Mouse (Mus musculus) forebrain, embryonic 10.5 days (tissue): ENCODE measurements around the gene 1810062G17Rik. TPM values are rescaled to one million over a fixed set of nuclear protein-coding genes. Genes with fewer than 3 reads are reported as not detected.

Experiments used
- DNase-seq: peaks from one replicate; pipeline ENCODE4 v3.0.0-alpha.2; 2017; ENCODE audit warnings: low spot score; ENCODE audit errors: extremely low spot score
- H3K27ac ChIP-seq: fragments of 300-500 bp; sonication (generic); 2 replicates; pipeline ENCODE4 v1.5.1; 2016; ENCODE audit warnings: mild to moderate bottlenecking
- H3K27me3 ChIP-seq: fragments of 300-500 bp; sonication (generic); 2 replicates; pipeline ENCODE4 v1.6.1; 2016; ENCODE audit warnings: mild to moderate bottlenecking; ENCODE audit not compliant: poor library complexity, severe bottlenecking
- H3K36me3 ChIP-seq: fragments of 300-500 bp; sonication (generic); replicated peaks from 2 replicates; pipeline ENCODE4 v1.6.1; 2016; ENCODE audit warnings: mild to moderate bottlenecking, moderate library complexity
- H3K4me1 ChIP-seq: fragments of 300-500 bp; sonication (generic); 2 replicates; pipeline ENCODE4 v1.6.1; 2016
- H3K4me3 ChIP-seq: fragments of 300-500 bp; sonication (generic); 2 replicates; pipeline ENCODE4 v1.5.1; 2016; ENCODE audit warnings: mild to moderate bottlenecking, moderate library complexity
- H3K9me3 ChIP-seq: fragments of 300-500 bp; sonication (generic); 2 replicates; pipeline ENCODE4 v1.6.1; 2016; ENCODE audit warnings: mild to moderate bottlenecking, moderate library complexity
- WGBS: fragments of 180-500 bp; shearing (Covaris S2); methylation state at CpG from one replicate; pipeline ENCODE4 v1.1.7; 2016; 5-methylcytosine and 5-hydroxymethylcytosine counted together
- polyA plus RNA-seq: library from polyadenylated mRNA; unstranded; fragments of >200 nt; fragmentation: Nextera tagmentation; extraction: Ambion mirVana; gene quantifications from 2 replicates; pipeline ENCODE4 v1.2.1, GENCODE M21; 2016

The 1810062G17Rik gene
- polyA plus RNA-seq, 1 experiment from 2014 or later, result 1.2 TPM

DNA sequence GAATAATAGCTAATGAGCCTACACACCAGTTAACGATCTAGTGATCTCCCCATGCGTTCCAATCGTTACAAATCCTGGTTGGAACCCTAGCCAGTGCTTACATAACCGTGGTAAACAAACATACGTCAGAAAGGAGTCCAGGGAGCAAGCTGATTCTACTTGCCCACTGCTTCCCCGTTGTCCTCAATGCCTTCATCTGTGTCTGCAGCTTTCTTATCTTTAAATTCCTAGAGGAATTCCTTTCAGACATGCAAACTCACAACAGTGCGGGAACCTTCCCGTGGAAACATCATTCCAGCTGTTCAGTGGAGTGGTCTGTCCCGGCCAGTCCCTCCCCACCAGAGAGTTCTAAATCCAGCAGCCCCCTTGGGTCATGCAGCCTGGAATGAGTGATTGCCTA lies 7.2 kb downstream of the 1810062G17Rik start:
- 51% methylated on average over 9 of the region's 9 CpGs for WGBS
- no peaks in the 10 kb centered on the region for H3K9me3 ChIP-seq

DNA sequence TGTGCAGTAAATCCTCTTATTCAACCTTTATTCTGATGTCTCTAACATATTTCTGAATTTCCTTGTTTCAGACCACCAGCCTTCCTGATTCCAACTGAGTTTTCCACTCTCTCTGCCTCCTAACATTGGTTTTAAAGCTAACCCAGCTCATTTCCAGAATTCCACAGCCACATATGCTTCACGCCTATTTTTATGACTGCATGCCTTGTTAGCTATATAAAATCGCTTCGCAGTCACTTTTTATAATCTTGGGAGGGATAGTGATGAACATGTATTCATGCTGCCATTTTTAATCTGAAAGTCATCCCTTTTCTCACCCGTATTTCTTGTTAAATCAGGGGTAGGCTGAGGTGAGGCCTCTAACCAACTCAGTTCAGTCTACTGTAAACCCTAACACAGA lies 8.6 kb downstream of the 1810062G17Rik start:
- no peaks in the 10 kb centered on the region for H3K36me3 ChIP-seq
- H3K27me3 ChIP-seq, result no peaks in the 10 kb centered on the region
- no peak overlapping the region for H3K27ac ChIP-seq
- DNase-seq, result no peak
- H3K9me3 ChIP-seq, result no peaks in the 10 kb centered on the region
- no peak overlapping the region for H3K4me3 ChIP-seq
- H3K4me1 ChIP-seq, result peaks cover 43% of the 10 kb centered on the region
- 91% methylated on average over 4 of the region's 4 CpGs for WGBS

More for the DNA sequence above, 7.2 kb downstream of the 1810062G17Rik start:
- Histone ChIP-seq H3K4me3 (no peak overlapping the region), H3K4me1 (peaks cover 54% of the 10 kb centered on the region), H3K27ac (peak overlapping the region; percentile 89), H3K36me3 (no peaks in the 10 kb centered on the region), H3K27me3 (no peaks in the 10 kb centered on the region)
- DNase-seq, result no peak

DNA sequence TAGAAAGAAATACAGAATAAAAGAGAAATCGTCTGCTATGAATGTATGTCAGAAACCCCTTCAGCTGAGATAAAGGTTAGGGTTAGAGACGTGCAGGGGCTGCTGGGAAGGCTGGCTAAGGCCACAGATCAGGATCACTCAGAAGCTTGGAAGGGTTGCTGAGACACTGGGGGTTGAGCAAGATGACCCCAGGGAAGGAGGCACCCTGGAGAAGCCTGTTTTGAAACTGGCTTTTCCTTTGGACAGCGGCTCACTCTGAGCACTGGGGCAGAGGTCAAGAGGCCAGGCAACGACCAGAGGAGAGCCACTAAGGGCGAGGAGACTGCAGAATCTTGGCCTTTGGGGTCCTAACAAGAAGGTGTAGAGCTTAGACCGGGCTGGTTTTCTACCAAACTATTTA lies 10.4 kb downstream of the 1810062G17Rik start:
- no peak overlapping the region for H3K27ac ChIP-seq
- no peak overlapping the region for H3K4me3 ChIP-seq
- DNase-seq, result no peak
- peaks cover 26% of the 10 kb centered on the region for H3K4me1 ChIP-seq
- H3K36me3 ChIP-seq, result no peaks in the 10 kb centered on the region
- WGBS, result 57% methylated on average over 6 of the region's 6 CpGs
- no peaks in the 10 kb centered on the region for H3K9me3 ChIP-seq
- H3K27me3 ChIP-seq, result no peaks in the 10 kb centered on the region

DNA sequence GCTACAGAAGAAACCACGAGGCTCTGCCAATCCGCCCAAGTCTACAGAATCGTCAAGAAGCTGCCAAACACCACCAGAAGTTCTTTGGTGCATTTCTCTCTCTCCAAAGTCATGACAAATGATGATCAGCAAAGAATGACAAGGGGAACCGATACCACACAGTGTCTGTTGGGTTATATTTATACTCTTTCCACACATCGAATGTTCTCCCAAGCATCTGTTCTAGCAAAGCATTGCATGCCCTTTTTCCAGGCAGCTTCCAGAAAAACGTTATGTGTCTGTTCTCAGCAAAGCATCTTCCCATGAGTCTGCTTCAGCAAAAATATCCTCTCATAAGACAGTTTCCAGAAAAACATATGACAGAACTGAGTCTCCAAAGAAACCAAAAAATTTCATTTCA lies 11.1 kb downstream of the 1810062G17Rik start:
- WGBS, result 91% methylated on average over 6 of the region's 6 CpGs
- Histone ChIP-seq H3K9me3 (no peaks in the 10 kb centered on the region), H3K36me3 (no peaks in the 10 kb centered on the region), H3K4me1 (peaks cover 19% of the 10 kb centered on the region), H3K27me3 (no peaks in the 10 kb centered on the region), H3K4me3 (no peak overlapping the region), H3K27ac (no peak overlapping the region)
- DNase-seq, result no peak

DNA sequence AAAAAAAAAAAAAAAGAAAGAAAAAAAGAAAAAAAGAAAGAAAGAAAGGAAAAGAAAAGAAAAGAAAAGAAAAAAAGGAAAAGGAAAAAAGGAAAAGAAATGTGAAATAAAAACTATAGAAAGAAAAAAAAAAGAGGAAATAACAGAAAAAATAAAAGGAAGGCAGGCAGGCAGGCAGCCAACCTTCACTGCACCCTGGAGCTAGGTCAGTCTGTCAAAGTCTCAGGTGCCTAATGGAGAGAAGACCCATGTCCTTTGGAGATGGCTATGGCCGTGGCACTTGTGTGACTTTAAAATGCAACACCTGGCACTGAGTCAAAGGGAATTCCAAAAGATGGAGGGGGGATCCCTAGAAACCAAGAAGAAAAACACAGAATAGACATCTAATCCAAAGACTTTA lies 12.6 kb downstream of the 1810062G17Rik start:
- no peak overlapping the region for H3K4me3 ChIP-seq
- no peaks in the 10 kb centered on the region for H3K36me3 ChIP-seq
- no peaks in the 10 kb centered on the region for H3K9me3 ChIP-seq
- H3K27ac ChIP-seq, result no peak overlapping the region
- 72% methylated on average over 1 of the region's 1 CpGs for WGBS
- H3K27me3 ChIP-seq, result no peaks in the 10 kb centered on the region
- DNase-seq, result no peak
- H3K4me1 ChIP-seq, result peaks cover 7% of the 10 kb centered on the region; the same call in 1 of the 2 replicates

DNA sequence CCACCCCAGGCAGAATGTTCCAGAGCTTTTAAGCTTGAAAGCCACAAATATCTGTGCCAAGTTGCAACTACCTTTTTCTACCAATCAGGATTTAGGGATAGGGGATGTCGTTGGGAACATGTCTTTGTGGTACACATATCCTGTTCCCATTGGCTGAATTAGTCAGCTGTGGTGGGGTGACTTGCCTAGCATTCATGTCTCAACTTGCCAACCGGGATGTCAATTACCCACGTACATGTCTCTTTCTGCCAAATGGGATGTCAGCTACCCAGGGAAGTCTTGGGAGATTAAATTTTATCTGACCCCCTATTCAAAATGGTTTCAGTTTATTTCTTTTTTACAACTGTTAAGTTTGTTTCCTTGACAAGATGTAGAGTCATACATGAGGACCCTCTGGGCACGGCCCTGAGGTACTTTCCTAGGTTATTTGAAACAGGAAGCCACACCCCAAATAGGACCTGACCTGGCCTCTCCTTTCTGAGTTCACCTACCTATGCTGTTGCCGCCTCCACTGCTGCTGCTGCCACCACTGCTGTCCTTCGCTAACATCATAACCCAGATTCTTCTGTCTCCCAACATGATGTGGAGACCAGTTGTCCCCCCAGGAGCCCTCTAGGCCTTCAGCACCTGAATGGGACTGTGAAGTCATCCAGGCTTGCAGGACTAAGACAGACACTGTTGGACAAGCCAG lies 13.3 kb downstream of the 1810062G17Rik start:
- Histone ChIP-seq H3K27me3 (no peaks in the 10 kb centered on the region), H3K27ac (no peak overlapping the region), H3K4me3 (no peak overlapping the region), H3K4me1 (peaks cover 7% of the 10 kb centered on the region; the same call in 1 of the 2 replicates), H3K36me3 (no peaks in the 10 kb centered on the region), H3K9me3 (no peaks in the 10 kb centered on the region)
- DNase-seq, result no peak
- 88% methylated on average over 6 of the region's 6 CpGs for WGBS

DNA sequence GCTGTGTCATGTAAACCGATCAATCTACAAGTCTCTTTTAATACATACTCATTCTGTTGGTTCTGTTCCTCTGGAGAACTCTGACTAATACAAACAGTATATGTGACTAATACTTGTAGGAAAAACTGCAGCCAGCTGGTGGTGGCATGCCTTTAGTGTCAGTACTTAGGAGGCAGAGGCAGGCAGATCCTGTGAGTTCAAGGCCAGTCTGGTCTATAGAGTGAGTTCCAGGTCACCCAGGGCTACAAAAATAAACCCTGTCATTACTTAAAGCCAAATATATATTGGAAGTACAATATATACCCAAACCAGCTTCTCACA lies 13.8 kb downstream of the 1810062G17Rik start:
- Histone ChIP-seq H3K4me3 (no peak overlapping the region), H3K4me1 (peaks cover 7% of the 10 kb centered on the region; the same call in 1 of the 2 replicates), H3K27ac (no peak overlapping the region), H3K27me3 (no peaks in the 10 kb centered on the region), H3K36me3 (no peaks in the 10 kb centered on the region), H3K9me3 (no peaks in the 10 kb centered on the region)
- DNase-seq, result no peak
- 96% methylated on average over 1 of the region's 1 CpGs for WGBS

DNA sequence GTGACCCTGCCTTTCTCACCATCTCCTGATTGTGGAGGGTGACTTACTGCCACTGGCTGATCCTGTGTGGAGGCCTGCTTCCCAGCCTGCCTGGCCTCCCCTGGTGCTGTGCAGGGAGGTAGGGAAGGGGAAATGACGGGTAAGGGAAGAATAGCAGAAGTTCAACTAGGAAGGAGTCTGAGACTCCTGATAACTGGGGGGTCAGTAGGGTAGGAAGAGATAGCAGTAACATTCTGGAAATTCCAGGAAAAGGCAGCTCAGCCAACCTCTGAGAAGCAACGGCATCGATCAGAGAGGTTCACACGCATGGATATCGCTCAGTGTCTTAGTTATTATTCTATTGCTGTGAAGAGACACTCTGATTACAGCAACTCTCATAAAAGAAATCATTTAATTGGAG lies 15.8 kb downstream of the 1810062G17Rik start:
- no peak for DNase-seq
- Histone ChIP-seq H3K27me3 (peaks cover 8% of the 10 kb centered on the region), H3K9me3 (no peaks in the 10 kb centered on the region), H3K27ac (no peak overlapping the region), H3K36me3 (no peaks in the 10 kb centered on the region), H3K4me1 (peaks cover 10% of the 10 kb centered on the region), H3K4me3 (no peak overlapping the region)
- 94% methylated on average over 5 of the region's 5 CpGs for WGBS

DNA sequence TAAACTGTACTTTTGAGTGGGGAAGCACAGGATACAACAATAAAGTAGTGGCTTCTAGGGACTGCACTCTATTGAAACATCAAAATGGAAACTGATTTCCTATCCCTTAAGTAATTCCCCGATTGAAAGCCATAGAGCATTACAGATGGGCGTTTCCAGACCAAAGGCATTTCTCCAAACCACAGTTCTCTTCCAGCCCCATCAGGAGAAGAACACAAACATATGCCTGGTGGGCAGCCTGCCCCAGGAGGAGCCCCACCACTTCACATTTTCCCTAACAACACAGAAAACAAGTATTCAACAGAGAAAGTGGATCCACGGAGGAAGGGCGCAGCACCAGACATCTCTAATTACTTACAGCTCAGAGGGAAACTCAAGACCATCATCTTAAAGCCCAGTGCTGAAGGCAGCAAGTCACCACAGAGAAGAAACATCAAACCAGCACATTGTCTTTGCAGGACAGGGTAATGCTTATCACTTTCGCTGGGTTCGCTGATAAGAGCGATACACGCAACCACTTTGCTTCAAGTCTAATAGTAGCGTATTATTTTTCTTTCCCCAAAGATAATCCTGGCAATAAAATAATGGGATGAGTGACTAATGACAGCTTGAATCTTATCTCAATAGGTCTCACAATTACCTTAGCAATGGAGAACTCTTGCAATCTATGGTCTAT lies 17.1 kb downstream of the 1810062G17Rik start:
- Histone ChIP-seq H3K27me3 (peaks cover 9% of the 10 kb centered on the region), H3K36me3 (no peaks in the 10 kb centered on the region), H3K4me3 (no peak overlapping the region), H3K9me3 (no peaks in the 10 kb centered on the region), H3K4me1 (peaks cover 12% of the 10 kb centered on the region), H3K27ac (no peak overlapping the region)
- DNase-seq, result no peak
- WGBS, result 87% methylated on average over 9 of the region's 9 CpGs

DNA sequence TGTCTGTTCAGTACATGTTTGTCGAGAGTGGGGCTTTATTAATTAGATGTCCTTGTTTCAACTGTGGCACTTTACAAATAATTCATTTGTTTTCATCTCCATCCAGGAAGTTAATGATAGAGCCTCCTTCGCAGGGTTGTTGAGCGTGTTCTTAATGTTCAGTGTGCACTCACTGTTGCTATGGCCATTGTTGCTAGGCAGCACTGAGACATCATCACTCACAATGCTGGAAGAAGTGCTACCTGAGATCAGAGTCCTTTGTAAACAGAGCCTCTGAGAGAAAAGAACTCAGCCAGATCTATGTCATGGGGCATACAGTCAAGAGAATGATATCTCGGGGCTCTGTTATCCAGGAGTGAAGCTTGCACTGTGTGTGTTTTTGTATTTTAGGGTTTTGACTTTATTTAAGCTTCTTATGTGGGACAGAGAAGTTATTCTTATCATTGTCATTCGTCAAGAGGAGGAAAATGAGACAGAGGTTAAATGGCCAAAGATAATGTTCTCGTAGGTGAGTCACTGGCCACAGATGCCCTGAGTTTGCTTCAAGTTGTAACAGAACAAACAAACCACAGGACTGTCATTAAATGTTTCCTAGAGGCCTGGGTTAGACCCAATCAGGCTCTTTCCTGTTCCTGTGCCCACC lies 18.0 kb downstream of the 1810062G17Rik start:
- no peak for DNase-seq
- H3K4me3 ChIP-seq, result no peak overlapping the region
- peaks cover 9% of the 10 kb centered on the region for H3K27me3 ChIP-seq
- no peaks in the 10 kb centered on the region for H3K36me3 ChIP-seq
- no peaks in the 10 kb centered on the region for H3K9me3 ChIP-seq
- 85% methylated on average over 6 of the region's 6 CpGs for WGBS
- no peak overlapping the region for H3K27ac ChIP-seq
- H3K4me1 ChIP-seq, result peaks cover 12% of the 10 kb centered on the region

DNA sequence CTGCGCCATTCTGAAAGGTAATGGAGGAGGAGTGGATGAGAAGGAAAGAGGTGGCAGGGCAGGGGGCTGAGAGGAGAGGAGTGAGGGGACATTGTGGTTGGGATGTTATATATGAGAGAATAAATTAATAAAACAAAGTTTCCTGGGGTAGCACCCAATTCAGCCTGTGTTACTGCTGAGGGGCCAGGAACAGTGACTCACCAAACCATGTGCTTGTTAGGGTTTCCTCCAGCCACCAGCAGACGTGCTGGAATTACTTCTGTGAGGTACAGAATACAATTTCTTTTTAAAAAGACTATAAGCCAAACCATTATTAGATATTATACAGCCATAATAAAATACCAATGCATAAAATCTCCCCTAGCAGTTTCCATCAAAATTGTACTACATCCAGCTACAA lies 18.9 kb downstream of the 1810062G17Rik start:
- WGBS, result 81% methylated on average over 2 of the region's 2 CpGs
- H3K36me3 ChIP-seq, result no peaks in the 10 kb centered on the region
- no peak overlapping the region for H3K4me3 ChIP-seq
- H3K27me3 ChIP-seq, result peaks cover 9% of the 10 kb centered on the region
- no peaks in the 10 kb centered on the region for H3K9me3 ChIP-seq
- H3K4me1 ChIP-seq, result peaks cover 12% of the 10 kb centered on the region
- H3K27ac ChIP-seq, result no peak overlapping the region
- no peak for DNase-seq

DNA sequence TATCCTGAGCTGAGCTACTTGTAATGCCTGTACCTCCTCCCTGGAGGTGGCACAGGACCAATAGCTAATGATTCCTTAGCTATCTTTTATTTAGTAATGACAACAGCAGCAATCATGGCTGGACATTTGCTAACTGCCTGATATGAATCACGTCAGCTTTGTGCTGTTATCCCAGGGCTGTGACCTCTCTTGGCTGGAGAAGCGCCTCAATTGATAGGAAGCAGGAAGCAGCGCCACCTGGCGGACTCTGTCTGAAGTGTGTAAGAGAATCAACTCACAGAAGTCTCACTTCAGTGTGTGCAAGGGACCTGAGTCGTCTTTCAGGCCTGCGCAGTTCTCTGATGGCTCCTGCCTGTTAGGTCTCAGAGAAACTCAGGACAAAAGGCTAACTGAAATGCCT lies 19.7 kb downstream of the 1810062G17Rik start:
- Histone ChIP-seq H3K27me3 (peaks cover 9% of the 10 kb centered on the region), H3K27ac (no peak overlapping the region)
- 7% methylated on average over 6 of the region's 6 CpGs for WGBS

DNA sequence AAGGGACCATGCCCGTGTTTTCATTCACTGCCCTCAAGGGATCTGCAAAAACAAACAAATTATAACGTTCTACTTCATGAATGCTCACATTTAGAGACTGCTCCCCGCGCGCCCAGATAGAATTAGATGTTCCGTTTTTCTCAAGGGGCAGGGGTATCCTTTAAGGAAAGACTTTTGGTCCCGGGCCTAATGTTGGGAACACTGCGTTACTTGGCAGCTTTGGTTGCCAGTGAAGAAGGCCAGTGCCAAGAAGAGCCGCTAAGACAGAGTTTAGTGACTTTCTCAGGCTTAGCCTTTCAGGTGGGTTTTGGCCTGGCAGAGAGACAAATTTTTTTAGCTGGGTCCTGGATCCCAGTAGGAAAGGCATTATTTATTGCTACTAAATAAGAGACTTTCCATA lies 20.5 kb downstream of the 1810062G17Rik start:
- DNase-seq, result no peak
- Histone ChIP-seq H3K27me3 (peaks cover 9% of the 10 kb centered on the region), H3K27ac (no peak overlapping the region), H3K9me3 (no peaks in the 10 kb centered on the region), H3K4me3 (no peak overlapping the region), H3K36me3 (no peaks in the 10 kb centered on the region), H3K4me1 (peaks cover 12% of the 10 kb centered on the region)
- WGBS, result 88% methylated on average over 9 of the region's 9 CpGs

More for the DNA sequence above, 19.7 kb downstream of the 1810062G17Rik start:
- no peak overlapping the region for H3K4me3 ChIP-seq
- H3K9me3 ChIP-seq, result no peaks in the 10 kb centered on the region
- H3K4me1 ChIP-seq, result peaks cover 12% of the 10 kb centered on the region
- peak; percentile 84 for DNase-seq
- H3K36me3 ChIP-seq, result no peaks in the 10 kb centered on the region
